Mouse (Mus musculus): ENCODE data around the gene Dcaf8. TPM values are rescaled to one million over a fixed set of nuclear protein-coding genes. Genes with fewer than 3 reads are reported as not detected.

Gene Dcaf8
- polyA plus RNA-seq, 1 experiment from 2014 or later: 124 TPM

DNA sequence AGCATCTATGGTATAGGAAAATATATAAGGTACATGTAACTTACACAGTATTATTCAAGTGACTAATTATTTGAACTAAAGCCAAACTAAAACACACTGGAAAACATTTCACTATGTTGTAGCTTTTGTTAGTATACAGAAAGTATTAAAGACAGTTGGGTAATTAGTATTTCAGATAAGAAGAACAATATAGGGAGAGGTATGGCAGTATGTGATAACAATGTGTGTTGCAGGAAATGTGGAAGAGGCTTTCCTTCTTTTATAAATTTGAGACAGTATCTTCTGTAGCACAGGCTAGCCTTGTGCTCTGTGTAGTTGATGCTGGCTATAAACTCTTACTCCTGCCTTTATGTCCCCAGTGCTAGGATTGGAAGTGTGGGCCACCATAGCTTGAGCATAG lies 36.0 kb downstream of the Dcaf8 start:
- Histone ChIP-seq H3K27ac (replicated peaks) (no peak overlapping the region), H3K9me3 (replicated peaks) (no peaks in the 10 kb centered on the region), H3K36me3 (peaks cover 92% of the 10 kb centered on the region), H3K4me3 (no peak overlapping the region), H3K4me1 (no peaks in the 10 kb centered on the region), H3K27me3 (ENCODE audit: low read depth, poor library complexity, severe bottlenecking) (no peaks in the 10 kb centered on the region)
- no peak for DNase-seq (ENCODE audit: low spot score)

DNA sequence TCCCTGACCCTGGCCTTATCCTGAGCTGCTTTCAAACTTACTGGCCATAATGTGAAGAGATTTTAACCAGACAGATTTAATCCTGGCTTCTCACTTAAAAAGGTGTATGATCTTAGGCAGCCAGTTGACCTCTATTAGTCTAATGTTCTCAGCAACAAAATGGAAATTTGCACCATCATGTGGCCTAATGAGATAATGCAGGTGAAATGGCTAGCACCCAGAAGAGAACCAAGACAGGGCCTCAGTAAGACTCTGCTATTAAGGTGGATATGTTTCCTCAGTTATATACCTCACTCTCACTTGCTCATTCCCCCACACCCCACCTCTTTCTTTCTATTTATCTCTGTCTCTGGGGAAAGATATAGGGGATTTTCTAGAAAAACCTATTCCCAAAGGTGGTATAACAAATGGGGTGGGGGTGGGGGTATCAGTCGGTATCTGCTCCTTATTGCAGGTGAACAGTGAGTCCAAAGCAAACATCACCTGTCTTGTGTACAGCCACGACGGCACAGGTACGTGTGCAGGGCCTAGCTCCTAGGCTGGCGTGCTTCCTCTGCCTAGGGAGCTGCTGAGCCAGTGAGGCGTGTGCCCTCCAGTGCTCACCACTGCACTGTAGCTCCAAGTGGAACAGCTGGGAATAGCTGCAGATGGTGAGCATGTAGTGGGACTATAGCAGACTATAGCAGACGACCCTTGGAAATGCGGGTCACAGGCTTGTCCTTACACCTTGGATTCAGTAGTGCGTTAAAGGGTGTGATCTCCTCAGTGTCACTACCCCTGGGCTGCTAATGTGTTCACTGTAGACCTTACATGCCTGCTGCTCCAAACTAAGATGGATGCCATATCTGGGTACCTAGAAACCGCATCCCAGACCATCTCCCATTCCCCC lies 38.8 kb downstream of the Dcaf8 start:
- Histone ChIP-seq H3K27me3 (ENCODE audit: low read depth, poor library complexity, severe bottlenecking) (no peaks in the 10 kb centered on the region), H3K4me3 (no peak overlapping the region), H3K27ac (replicated peaks) (no peak overlapping the region), H3K36me3 (peaks cover 92% of the 10 kb centered on the region), H3K9me3 (replicated peaks) (no peaks in the 10 kb centered on the region), H3K4me1 (no peaks in the 10 kb centered on the region)
- 94% methylated on average over 10 of the region's 10 CpGs for WGBS
- no peak for DNase-seq (ENCODE audit: low spot score)

DNA sequence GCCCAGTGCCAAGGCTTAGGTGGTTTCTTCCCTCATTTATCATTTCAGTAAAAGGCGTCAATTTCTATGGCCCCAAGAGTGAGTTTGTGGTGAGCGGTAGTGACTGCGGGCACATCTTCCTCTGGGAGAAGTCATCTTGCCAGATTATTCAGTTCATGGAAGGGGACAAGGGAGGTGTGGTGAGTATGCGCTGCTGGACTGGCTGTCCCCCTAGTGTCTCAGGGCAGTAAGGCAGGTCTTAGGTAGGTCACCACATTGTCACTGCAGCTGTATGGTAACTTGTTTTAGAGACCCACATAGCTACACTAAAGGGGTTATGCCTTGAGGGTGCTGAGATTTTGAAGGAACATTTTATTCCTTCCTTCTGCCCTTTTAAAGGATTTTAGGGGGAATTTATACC lies 41.0 kb downstream of the Dcaf8 start:
- peak; percentile 39 for DNase-seq (ENCODE audit: low spot score)
- H3K4me1 ChIP-seq: no peaks in the 10 kb centered on the region
- no peak overlapping the region for H3K27ac ChIP-seq (replicated peaks)
- peaks cover 93% of the 10 kb centered on the region for H3K36me3 ChIP-seq
- 75% methylated on average over 4 of the region's 4 CpGs for WGBS
- H3K4me3 ChIP-seq: no peak overlapping the region
- no peaks in the 10 kb centered on the region for H3K9me3 ChIP-seq (replicated peaks)
- no peaks in the 10 kb centered on the region for H3K27me3 ChIP-seq (ENCODE audit: low read depth, poor library complexity, severe bottlenecking)

DNA sequence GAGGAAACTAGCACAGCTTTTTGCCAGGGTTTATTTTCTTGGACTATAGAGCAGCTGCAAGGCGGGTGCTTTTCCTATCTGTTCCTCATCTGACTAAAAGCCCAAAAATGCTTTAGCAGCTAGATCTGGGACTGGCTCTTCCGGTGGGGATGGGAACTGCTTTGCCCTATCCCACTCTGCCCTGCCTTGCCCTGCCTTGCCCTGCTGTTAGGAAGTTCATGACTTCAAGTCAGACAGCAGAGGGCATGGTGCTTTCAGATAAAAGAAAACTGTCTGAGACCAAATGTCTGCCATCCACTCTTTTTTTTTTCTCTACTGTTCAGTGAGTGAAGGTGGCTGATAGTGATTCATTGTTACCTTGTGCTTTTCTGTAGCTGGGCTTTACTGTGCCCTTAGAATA lies 43.7 kb downstream of the Dcaf8 start:
- WGBS: 90% methylated on average over 2 of the region's 2 CpGs
- no peaks in the 10 kb centered on the region for H3K9me3 ChIP-seq (replicated peaks)
- peaks cover 96% of the 10 kb centered on the region for H3K36me3 ChIP-seq
- H3K27me3 ChIP-seq (ENCODE audit: low read depth, poor library complexity, severe bottlenecking): no peaks in the 10 kb centered on the region
- H3K27ac ChIP-seq (replicated peaks): no peak overlapping the region
- peak; percentile 8 for DNase-seq (ENCODE audit: low spot score)
- peaks cover 9% of the 10 kb centered on the region; the same call in 1 of the 2 replicates for H3K4me1 ChIP-seq
- no peak overlapping the region for H3K4me3 ChIP-seq

DNA sequence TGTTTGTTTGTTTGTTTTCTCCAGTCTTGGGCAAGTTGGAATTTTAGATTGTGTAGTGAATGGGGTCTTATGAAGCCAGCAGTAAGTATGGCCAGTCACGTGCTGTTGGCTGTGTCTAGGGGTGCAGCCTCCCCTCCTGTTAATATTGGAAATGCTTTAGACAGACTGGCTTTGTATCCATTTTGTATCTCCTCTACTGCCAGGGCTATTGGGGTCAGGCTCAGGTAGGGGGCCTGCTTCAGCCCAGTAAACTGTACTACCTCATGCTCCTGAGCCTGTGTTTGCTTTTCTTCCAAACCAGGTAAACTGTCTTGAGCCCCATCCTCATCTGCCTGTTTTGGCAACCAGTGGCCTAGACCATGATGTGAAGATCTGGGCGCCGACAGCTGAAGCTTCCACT lies 44.3 kb downstream of the Dcaf8 start:
- Histone ChIP-seq H3K36me3 (peaks cover 96% of the 10 kb centered on the region), H3K4me1 (peaks cover 9% of the 10 kb centered on the region; the same call in 1 of the 2 replicates), H3K9me3 (replicated peaks) (no peaks in the 10 kb centered on the region), H3K27ac (replicated peaks) (no peak overlapping the region), H3K27me3 (ENCODE audit: low read depth, poor library complexity, severe bottlenecking) (no peaks in the 10 kb centered on the region), H3K4me3 (no peak overlapping the region)
- DNase-seq (ENCODE audit: low spot score): no peak
- 93% methylated on average over 3 of the region's 3 CpGs for WGBS

DNA sequence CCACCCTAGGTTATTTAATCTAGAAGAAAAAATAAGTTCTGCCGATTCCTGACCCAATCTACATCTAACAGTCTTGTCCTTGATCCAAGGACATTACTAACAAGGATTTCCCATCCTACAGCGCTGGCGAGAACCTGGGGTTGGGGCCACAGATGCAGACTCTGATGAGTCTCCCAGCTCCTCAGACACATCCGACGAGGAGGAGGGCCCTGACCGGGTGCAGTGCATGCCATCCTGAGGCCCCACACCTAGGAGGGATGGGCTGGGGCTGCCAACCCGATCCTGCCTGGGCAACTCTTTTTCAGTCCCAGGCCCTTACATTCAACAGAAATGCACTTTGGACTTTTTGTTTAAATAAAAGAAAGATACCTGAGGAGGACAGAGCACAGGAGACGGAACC lies 46.6 kb downstream of the Dcaf8 start:
- Histone ChIP-seq H3K36me3 (peaks cover 95% of the 10 kb centered on the region), H3K4me1 (peaks cover 9% of the 10 kb centered on the region; the same call in 1 of the 2 replicates), H3K4me3 (no peak overlapping the region), H3K27me3 (ENCODE audit: low read depth, poor library complexity, severe bottlenecking) (no peaks in the 10 kb centered on the region), H3K27ac (replicated peaks) (no peak overlapping the region), H3K9me3 (replicated peaks) (no peaks in the 10 kb centered on the region)
- peak; percentile 11 for DNase-seq (ENCODE audit: low spot score)
- WGBS: 87% methylated on average over 8 of the region's 8 CpGs

DNA sequence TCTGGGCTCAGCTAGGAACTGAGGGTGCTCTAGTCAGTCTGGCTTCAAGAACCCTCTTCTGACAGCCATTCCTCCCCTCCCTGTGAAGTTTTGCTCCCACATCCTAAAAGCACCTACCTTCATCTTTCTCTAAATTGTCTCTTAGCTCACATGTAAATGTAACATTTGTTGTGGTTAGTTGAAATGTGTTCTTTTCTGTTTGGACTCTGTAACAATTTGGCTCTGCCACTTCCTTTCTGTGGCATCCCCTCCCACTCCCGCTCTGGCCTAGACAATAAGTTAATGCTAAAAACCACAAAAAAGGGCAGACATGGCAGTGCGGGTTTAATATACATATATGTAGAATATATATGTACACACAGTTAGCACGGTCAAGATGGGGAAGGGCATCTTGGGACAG lies 49.3 kb downstream of the Dcaf8 start:
- Histone ChIP-seq H3K36me3 (peaks cover 91% of the 10 kb centered on the region), H3K9me3 (replicated peaks) (no peaks in the 10 kb centered on the region), H3K4me1 (peaks cover 34% of the 10 kb centered on the region), H3K4me3 (no peak overlapping the region), H3K27me3 (ENCODE audit: low read depth, poor library complexity, severe bottlenecking) (no peaks in the 10 kb centered on the region), H3K27ac (replicated peaks) (no peak overlapping the region)
- 95% methylated on average over 3 of the region's 3 CpGs for WGBS
- no peak for DNase-seq (ENCODE audit: low spot score)

DNA sequence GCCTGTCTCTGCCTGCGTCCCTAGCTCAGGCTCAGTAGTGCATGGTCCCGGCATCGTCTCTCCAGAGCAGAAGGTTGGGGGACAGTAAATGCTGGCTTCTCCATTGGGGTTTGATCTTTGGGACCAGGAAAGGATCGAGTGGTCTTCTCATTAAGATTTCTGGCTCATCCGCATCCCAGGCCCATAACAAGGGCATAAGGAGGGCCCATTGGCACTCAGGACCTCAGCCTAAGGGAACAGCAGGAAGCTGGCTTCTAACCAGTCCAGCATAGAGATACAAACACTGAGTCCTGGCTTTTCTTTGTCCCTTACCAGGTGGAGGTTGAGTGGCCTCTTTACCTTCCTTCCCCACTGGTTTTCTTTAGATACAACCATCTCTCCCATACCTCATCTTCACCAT lies 50.0 kb downstream of the Dcaf8 start:
- H3K27me3 ChIP-seq (ENCODE audit: low read depth, poor library complexity, severe bottlenecking): no peaks in the 10 kb centered on the region
- H3K9me3 ChIP-seq (replicated peaks): no peaks in the 10 kb centered on the region
- H3K4me3 ChIP-seq: no peak overlapping the region
- peaks cover 41% of the 10 kb centered on the region for H3K4me1 ChIP-seq
- peaks cover 85% of the 10 kb centered on the region for H3K36me3 ChIP-seq
- 85% methylated on average over 5 of the region's 5 CpGs for WGBS
- H3K27ac ChIP-seq (replicated peaks): 0 out of 2 replicates have a peak overlapping the region, but pooled peaks have one; percentile 19
- peak; percentile 11 for DNase-seq (ENCODE audit: low spot score)

DNA sequence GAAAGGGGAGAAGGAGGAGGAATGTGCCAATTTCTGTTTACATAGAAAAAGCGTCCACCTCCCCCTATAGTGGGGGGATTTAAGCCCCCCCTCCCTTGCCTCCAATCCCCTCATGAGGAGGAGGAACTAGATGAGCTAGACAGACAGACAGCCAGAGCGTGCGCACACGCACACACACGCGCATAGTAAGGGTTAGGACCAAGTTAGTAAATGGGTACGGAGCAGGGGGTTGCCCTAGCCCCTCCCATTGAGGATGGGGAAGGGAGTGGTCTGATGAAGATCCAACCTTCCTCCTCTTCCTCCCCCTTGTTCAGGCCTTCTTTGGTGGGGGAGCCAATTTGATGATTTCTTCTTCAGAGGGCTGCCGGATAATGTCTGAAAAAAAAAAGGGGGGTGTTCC lies 50.4 kb downstream of the Dcaf8 start:
- WGBS: 88% methylated on average over 8 of the region's 8 CpGs
- Histone ChIP-seq H3K27me3 (ENCODE audit: low read depth, poor library complexity, severe bottlenecking) (no peaks in the 10 kb centered on the region), H3K4me3 (no peak overlapping the region), H3K9me3 (replicated peaks) (no peaks in the 10 kb centered on the region), H3K27ac (replicated peaks) (no peak overlapping the region), H3K4me1 (peaks cover 46% of the 10 kb centered on the region), H3K36me3 (peaks cover 85% of the 10 kb centered on the region)
- peak; percentile 10 for DNase-seq (ENCODE audit: low spot score)

DNA sequence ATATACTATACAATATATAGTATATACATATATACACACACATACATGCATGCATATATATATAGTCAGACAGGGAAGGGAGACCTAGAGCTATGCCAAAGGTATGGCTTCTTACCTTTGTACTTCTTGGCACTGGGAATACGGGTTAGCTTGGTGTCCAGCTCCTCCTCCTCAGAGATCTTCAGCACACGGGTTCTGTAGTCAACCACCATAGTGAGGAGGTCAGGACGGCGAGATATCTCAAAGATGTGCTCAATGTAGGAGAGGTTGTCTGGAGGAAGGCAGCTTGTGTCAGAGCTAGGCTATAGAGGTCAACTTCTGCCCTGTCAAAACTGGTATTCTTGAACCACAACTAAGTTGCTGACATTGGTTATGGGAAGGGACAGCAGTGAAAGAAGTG lies 51.1 kb downstream of the Dcaf8 start:
- peaks cover 53% of the 10 kb centered on the region for H3K4me1 ChIP-seq
- H3K27ac ChIP-seq (replicated peaks): no peak overlapping the region
- WGBS: 94% methylated on average over 4 of the region's 4 CpGs
- no peak overlapping the region for H3K4me3 ChIP-seq
- no peaks in the 10 kb centered on the region for H3K9me3 ChIP-seq (replicated peaks)
- no peaks in the 10 kb centered on the region for H3K27me3 ChIP-seq (ENCODE audit: low read depth, poor library complexity, severe bottlenecking)
- peaks cover 78% of the 10 kb centered on the region for H3K36me3 ChIP-seq
- no peak for DNase-seq (ENCODE audit: low spot score)

DNA sequence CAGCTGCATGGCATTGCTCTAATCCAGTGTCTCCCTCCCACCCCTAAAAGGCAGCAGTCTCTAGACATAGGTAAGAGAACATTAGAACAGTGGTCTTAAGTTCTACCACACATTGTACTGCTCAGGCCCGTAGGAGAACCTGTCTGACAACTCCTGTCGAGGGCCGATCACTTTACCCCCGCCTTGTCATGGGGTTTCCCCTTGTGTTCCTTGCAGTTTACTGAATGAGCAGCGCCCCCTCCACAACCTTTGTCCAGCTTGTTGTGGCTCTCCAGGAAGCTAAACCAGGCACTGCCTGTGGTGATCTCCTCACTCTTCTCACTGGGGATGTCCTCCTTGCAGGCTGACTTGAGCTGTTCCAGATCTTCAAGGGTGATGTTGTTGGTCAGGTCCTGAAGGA lies 52.3 kb downstream of the Dcaf8 start:
- Histone ChIP-seq H3K4me3 (peak overlapping the region; percentile 85; the same call in 1 of the 2 replicates), H3K27ac (replicated peaks) (peak overlapping the region; percentile 96), H3K36me3 (peaks cover 66% of the 10 kb centered on the region), H3K27me3 (ENCODE audit: low read depth, poor library complexity, severe bottlenecking) (no peaks in the 10 kb centered on the region), H3K9me3 (replicated peaks) (no peaks in the 10 kb centered on the region), H3K4me1 (peaks cover 59% of the 10 kb centered on the region)
- WGBS: 80% methylated on average over 5 of the region's 5 CpGs
- DNase-seq (ENCODE audit: low spot score): no peak

DNA sequence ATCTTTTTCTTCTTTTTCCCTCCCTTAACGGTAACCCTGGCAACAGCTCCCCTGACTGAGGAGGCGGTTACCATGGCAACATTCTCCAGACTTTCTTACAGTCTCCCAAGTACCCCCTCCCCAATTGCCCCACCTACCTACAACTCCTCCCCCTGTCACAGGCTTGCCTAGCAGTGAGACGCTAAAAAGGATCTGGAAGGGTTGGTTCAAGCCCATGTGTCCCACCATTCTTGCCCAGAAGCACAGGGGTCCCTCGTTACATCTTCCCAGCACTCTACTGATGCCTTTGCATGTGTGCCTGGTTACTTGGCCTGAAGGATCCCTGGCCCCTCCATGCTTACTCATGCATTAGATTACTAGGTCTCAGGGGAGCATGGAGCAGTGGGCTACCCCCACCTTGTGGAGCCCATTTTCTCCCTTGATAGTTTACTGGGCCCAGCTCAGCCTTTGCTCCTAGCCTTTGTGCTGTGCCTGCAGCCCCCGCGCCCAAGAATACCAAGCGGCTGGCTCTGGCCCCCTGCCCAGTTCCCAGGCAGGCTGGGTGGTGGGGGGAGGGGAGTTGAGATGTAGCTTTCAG lies 53.1 kb downstream of the Dcaf8 start:
- Histone ChIP-seq H3K4me1 (peaks cover 64% of the 10 kb centered on the region), H3K4me3 (peak overlapping the region; percentile 85), H3K27ac (replicated peaks) (peak overlapping the region; percentile 96), H3K27me3 (ENCODE audit: low read depth, poor library complexity, severe bottlenecking) (no peaks in the 10 kb centered on the region), H3K36me3 (peaks cover 58% of the 10 kb centered on the region), H3K9me3 (replicated peaks) (no peaks in the 10 kb centered on the region)
- peak; percentile 76 for DNase-seq (ENCODE audit: low spot score)
- 22% methylated on average over 7 of the region's 7 CpGs for WGBS
